In the genomic region with DNA sequence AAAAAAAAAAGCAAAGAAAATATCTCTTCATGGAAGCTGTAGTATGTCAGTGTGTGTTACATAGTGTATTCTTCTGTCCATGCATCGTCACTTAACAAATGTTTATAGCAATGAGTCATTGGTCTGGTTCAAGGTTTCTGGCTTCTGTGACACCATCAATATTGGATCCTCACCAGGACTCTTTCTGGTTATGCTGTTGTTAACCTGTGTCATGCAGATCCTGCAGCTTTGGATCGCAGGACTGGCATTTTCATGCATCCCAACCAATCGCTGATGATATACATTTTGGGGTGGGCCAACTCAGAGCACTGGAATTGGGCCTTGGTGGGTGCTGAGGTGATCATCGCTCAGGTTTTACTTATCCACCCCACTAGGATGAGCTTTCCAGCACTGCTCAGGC, we compare ENCODE assay signal across 20 mouse cellular contexts. TPM values are rescaled to one million over a fixed set of nuclear protein-coding genes. Genes with fewer than 3 reads are reported as not detected.
DNase-seq lines count a peak whose midpoint lies in the region; TF ChIP-seq lines count a peak whose summit lies in the region.
"Had no signal": no experiment of that assay in that cellular context is flagged by ENCODE, and none has a peak within 500 bp of the region (broad histone marks: within the 10 kb centered on the region; RNA-seq: fewer than 3 reads in every experiment).

No protein-coding gene starts in this region.

- no peak for TF ChIP-seq CTCF in layer of hippocampus, adult 2 months (conservative IDR thresholded peaks at IDR 0.05)

- H3K4me3 ChIP-seq in layer of hippocampus, adult 2 months = no peak overlapping the region
- H3K4me3 ChIP-seq: embryonic facial prominence, embryonic 12.5 days; embryonic facial prominence, embryonic 15.5 days; erythroblast, embryonic 14.5 days; forebrain, embryonic 10.5 days; forebrain, embryonic 12.5 days had no signal

- H3K27ac ChIP-seq in layer of hippocampus, adult 2 months = peak overlapping the region; percentile 46; the same call in 1 of the 2 replicates
- H3K27ac ChIP-seq: embryonic facial prominence, embryonic 12.5 days; embryonic facial prominence, embryonic 15.5 days; forebrain, embryonic 10.5 days; forebrain, embryonic 12.5 days had no signal

- peak; percentile 58 for DNase-seq in adrenal gland, adult 2 months
- no peak for DNase-seq in adrenal gland, adult 8-10 months
- DNase-seq in adrenal gland, postnatal 14 days = peak; percentile 10
- DNase-seq in adrenal gland, postnatal 25 days = no peak
- DNase-seq in layer of hippocampus, adult 2 months (ENCODE audit: low spot score in 2 of 2) = no peak
- no peak for DNase-seq in layer of hippocampus, adult 9-11 months
- DNase-seq: cerebellum, adult 11 months; cerebellum, adult 18-20 months; cerebellum, adult 8-10 months; cerebellum, adult 9-11 months; cerebellum, postnatal 14 days; cerebellum, postnatal 36 days; embryo, embryonic 11 days had no signal

RNA-seq across cellular contexts. Expression of a gene that starts 3.3 kb away (rescaled TPM):
- not detected for total RNA-seq in adrenal gland, adult 2 months (2021)
- not detected in 2 replicates for polyA plus RNA-seq in adrenal gland, adult 2 months (2012; rRNA removed)
- not detected for total RNA-seq in adrenal gland, adult 8-10 months (2022)
- not detected in 2 replicates for total RNA-seq in adrenal gland, postnatal 14 days (2021)
- not detected in 2 replicates for total RNA-seq in adrenal gland, postnatal 25 days (2021)
- total RNA-seq in layer of hippocampus, adult 2 months (2021) = not detected
- total RNA-seq: adrenal gland, postnatal 36 days; common myeloid progenitor, adult 5-6 weeks had no signal
- polyA plus RNA-seq: erythroblast, embryonic 14.5 days had no signal

RNA-seq across cellular contexts. Expression of a gene that starts 24.1 kb away (rescaled TPM):
- total RNA-seq in adrenal gland, adult 2 months (2021) = 10 to 100 TPM; 76.0 to 81.3 TPM
- polyA plus RNA-seq in adrenal gland, adult 2 months (2012; rRNA removed) = 20.7 and 25.2 TPM in 2 replicates
- 100 to 1,000 TPM in 1 of 4 experiments, 10 to 100 TPM in 3; 77.7 to 105 (median 82.5) TPM for total RNA-seq in adrenal gland, adult 8-10 months (2022)
- 65.7 and 67.0 TPM in 2 replicates for total RNA-seq in adrenal gland, postnatal 14 days (2021)
- total RNA-seq in adrenal gland, postnatal 25 days (2021) = 63.7 and 97.1 TPM in 2 replicates
- total RNA-seq in layer of hippocampus, adult 2 months (2021) = 10 to 100 TPM; 12.7 to 20.3 TPM

Comparison
In these comparisons a context has a peak if more than half of its experiments do, and no peak if none do; other contexts are left out.
1. DNase-seq: peak in adrenal gland, adult 2 months (single experiment) and adrenal gland, postnatal 14 days (single experiment); none in adrenal gland, adult 8-10 months (single experiment), adrenal gland, postnatal 25 days (single experiment), layer of hippocampus, adult 2 months (0 of 2) and layer of hippocampus, adult 9-11 months (single experiment).